Mouse (Mus musculus): Measurements from ENCODE around the gene Nup155. TPM values are rescaled to one million over a fixed set of nuclear protein-coding genes. Genes with fewer than 3 reads are reported as not detected.
"Not testable (repeated sequence)": the region's sequence is repeated elsewhere in the genome, so short reads cannot be mapped to it uniquely, and the experiment has no call there.

Gene Nup155
- polyA plus RNA-seq (2015; fragmentation: Nextera tagmentation; extraction: Ambion mirVana), result 10.9 TPM in 2 replicates

- Histone ChIP-seq H3K4me1 (peaks cover 32% of the 10 kb centered on the region), H3K4me3 (peak within 1 kb of the TSS; percentile 93), H3K9ac (peak within 1 kb of the TSS; percentile 95), H3K27ac (replicated peaks) (peak within 1 kb of the TSS; percentile 77), H3K9me3 (no peaks in the 10 kb centered on the region), H3K4me2 (peak within 1 kb of the TSS; percentile 92), H3K27me3 (replicated peaks) (no peaks in the 10 kb centered on the region), H3K36me3 (peaks cover 24% of the 10 kb centered on the region)
- peak; percentile 86 for ATAC-seq (ENCODE audit: extremely low read depth, insufficient number of reproducible peaks, low FRiP score, low TSS enrichment)
- under 1% methylated on average over 54 of the region's 54 CpGs for WGBS
Measured at GRCm38 (mm10) chr15:8108966-8109743, at the start of gene Nup155. Gene Nup155, plus strand, starts transcription at chr15:8109273.

GRCm38 (mm10) chr15:8065221-8065620, 43.9 kb upstream of the Nup155 start:
- no peak overlapping the region for H3K27ac ChIP-seq (replicated peaks)
- ATAC-seq (ENCODE audit: extremely low read depth, insufficient number of reproducible peaks, low FRiP score, low TSS enrichment), result no peak
- no peak overlapping the region for H3K9ac ChIP-seq
- H3K4me1 ChIP-seq, result no peaks in the 10 kb centered on the region
- WGBS, result 57% methylated on average over 6 of the region's 6 CpGs
- peaks cover 42% of the 10 kb centered on the region for H3K36me3 ChIP-seq
- H3K4me3 ChIP-seq, result no peak overlapping the region
- H3K9me3 ChIP-seq, result no peaks in the 10 kb centered on the region
- no peak overlapping the region for H3K4me2 ChIP-seq
- no peaks in the 10 kb centered on the region for H3K27me3 ChIP-seq (replicated peaks)

DNA sequence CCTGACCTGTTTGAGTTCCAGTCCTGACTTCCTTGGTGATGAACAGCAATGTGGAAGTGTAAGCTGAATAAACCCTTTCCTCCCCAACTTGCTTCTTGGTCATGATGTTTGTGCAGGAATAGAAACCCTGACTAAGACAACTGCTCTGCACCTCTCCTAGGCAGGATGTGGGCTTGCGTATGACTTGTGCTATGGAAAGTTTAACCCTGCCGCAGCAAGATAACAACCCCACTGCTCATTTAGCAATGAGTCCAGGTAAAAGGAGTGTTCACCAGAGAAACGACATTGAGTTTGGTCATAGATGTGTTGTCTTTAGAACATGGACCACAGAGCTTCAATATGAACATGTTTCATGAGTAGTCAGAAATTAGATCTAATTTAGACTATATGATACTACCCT, 35.9 kb upstream of the Nup155 start:
- not testable (repeated sequence) for H3K9ac ChIP-seq; H3K27ac ChIP-seq (replicated peaks); ATAC-seq (ENCODE audit: extremely low read depth, insufficient number of reproducible peaks, low FRiP score, low TSS enrichment); H3K27me3 ChIP-seq (replicated peaks); H3K4me3 ChIP-seq; H3K4me1 ChIP-seq; H3K9me3 ChIP-seq; H3K4me2 ChIP-seq
- peaks cover 69% of the 10 kb centered on the region for H3K36me3 ChIP-seq
- 93% methylated on average over 3 of the region's 3 CpGs for WGBS

DNA sequence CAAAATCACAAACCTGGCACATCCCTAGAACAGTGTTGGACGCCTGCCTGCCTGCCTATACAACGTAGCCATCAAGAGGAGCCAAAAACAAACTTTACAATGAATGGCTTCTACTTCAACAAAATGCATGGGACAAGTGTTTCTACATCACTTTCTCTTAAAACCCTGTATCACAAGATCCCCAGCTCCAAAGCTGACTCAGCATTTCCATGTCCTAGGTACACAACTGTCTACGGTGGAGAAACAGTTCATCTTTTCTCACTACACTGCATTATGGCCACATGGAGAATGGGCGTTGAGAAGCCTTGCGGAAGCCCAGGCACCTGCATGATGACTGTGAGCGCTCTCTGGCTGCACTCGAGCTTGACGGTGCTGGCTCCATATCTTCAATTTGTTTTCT, 26.9 kb upstream of the Nup155 start:
- Histone ChIP-seq H3K4me2 (no peak overlapping the region), H3K4me1 (no peaks in the 10 kb centered on the region), H3K27ac (replicated peaks) (no peak overlapping the region), H3K27me3 (replicated peaks) (no peaks in the 10 kb centered on the region), H3K9ac (no peak overlapping the region), H3K9me3 (no peaks in the 10 kb centered on the region), H3K36me3 (peaks cover 36% of the 10 kb centered on the region), H3K4me3 (no peak overlapping the region)
- ATAC-seq (ENCODE audit: extremely low read depth, insufficient number of reproducible peaks, low FRiP score, low TSS enrichment), result no peak
- 87% methylated on average over 8 of the region's 8 CpGs for WGBS

DNA sequence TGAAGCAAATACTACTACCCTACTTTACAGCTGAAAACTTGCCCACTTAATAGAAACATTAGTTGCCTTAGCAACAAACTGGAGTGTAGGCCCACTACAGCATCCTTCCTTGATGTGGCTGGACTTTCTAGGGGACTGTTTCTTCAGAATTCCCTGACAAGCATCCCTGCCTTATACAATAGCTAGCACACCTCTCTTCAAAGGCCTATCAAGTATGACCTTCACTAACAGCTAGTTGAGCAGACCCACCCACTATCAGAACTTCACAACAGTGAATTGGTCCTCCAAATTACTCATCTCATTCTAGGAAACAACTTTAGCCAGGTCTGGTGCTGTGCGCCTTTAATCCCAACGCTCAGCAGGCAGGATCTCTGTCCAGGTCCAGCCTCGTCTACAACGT, 21.8 kb upstream of the Nup155 start:
- no peaks in the 10 kb centered on the region for H3K9me3 ChIP-seq
- no peak for ATAC-seq (ENCODE audit: extremely low read depth, insufficient number of reproducible peaks, low FRiP score, low TSS enrichment)
- 87% methylated on average over 4 of the region's 4 CpGs for WGBS
- H3K4me2 ChIP-seq, result no peak overlapping the region
- H3K4me3 ChIP-seq, result no peak overlapping the region
- H3K27ac ChIP-seq (replicated peaks), result no peak overlapping the region
- no peaks in the 10 kb centered on the region for H3K4me1 ChIP-seq
- no peaks in the 10 kb centered on the region for H3K27me3 ChIP-seq (replicated peaks)
- peaks cover 30% of the 10 kb centered on the region for H3K36me3 ChIP-seq
- H3K9ac ChIP-seq, result no peak overlapping the region

DNA sequence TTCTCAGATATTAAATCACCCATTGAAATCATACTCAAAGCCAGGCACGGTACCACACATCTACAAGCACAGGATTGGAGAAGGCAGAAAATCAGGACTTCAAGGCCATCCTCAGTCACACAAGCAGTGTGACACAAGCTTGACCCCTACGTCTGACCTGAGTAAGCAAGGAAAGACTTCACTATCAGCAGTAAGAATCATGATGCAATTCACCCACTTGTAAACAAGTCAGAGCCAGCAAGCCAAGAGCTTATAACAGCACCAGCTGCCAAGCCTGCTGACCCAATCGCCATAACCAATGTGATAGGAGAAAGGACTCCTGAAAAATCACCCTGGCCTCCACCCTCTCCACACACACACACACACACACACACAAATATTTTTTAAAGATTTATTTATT, 20.4 kb upstream of the Nup155 start:
- Histone ChIP-seq H3K4me3 (no peak overlapping the region), H3K4me1 (no peaks in the 10 kb centered on the region), H3K27me3 (replicated peaks) (no peaks in the 10 kb centered on the region), H3K9me3 (no peaks in the 10 kb centered on the region), H3K4me2 (no peak overlapping the region), H3K9ac (no peak overlapping the region), H3K27ac (replicated peaks) (no peak overlapping the region), H3K36me3 (peaks cover 42% of the 10 kb centered on the region)
- WGBS, result 82% methylated on average over 3 of the region's 3 CpGs
- no peak for ATAC-seq (ENCODE audit: extremely low read depth, insufficient number of reproducible peaks, low FRiP score, low TSS enrichment)

DNA sequence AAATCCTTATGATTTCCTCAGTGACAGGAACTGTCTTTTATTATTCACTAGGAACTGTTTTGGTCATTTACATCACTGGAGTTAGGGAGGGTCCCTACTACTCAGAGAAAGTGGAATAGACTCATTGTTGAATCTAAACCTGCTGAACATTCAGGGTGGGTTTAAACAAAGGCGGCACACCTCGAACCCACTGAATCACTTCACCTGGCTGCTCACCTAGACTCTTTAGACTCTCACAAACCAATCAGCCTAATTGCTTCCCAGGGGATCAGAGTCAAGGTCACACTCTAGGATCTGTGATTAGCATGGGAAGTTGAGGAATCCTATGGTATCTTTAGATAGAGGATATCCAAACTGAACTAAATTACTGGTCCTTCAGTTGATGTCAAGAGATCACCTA, 18.4 kb upstream of the Nup155 start:
- no peaks in the 10 kb centered on the region for H3K27me3 ChIP-seq (replicated peaks)
- WGBS, result 96% methylated on average over 2 of the region's 2 CpGs
- H3K4me2 ChIP-seq, result no peak overlapping the region
- H3K27ac ChIP-seq (replicated peaks), result no peak overlapping the region
- H3K9ac ChIP-seq, result no peak overlapping the region
- no peak for ATAC-seq (ENCODE audit: extremely low read depth, insufficient number of reproducible peaks, low FRiP score, low TSS enrichment)
- H3K4me3 ChIP-seq, result no peak overlapping the region
- peaks cover 61% of the 10 kb centered on the region for H3K36me3 ChIP-seq
- H3K4me1 ChIP-seq, result no peaks in the 10 kb centered on the region
- no peaks in the 10 kb centered on the region for H3K9me3 ChIP-seq

DNA sequence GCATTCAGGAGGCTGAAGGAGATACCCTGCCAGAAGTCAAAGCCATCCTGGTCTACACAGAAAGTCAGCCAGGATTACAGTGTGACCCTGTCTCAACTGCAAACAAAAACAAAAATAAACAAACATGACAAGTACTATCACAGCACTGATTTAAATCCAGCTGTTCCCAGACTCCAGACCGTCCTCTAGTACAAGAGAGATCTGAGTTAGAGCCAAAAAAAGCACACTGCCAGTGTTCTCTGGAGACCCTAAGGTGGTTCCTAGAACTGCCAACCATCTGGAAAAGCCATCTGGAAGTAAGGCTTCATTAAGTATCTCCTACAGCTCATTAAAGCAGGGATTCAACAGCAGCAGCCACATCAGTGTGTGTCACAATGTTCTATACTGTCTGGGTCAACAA, 16.4 kb upstream of the Nup155 start:
- H3K4me1 ChIP-seq; H3K27ac ChIP-seq (replicated peaks); ATAC-seq (ENCODE audit: extremely low read depth, insufficient number of reproducible peaks, low FRiP score, low TSS enrichment); H3K27me3 ChIP-seq (replicated peaks); H3K4me2 ChIP-seq; H3K9ac ChIP-seq; H3K4me3 ChIP-seq; H3K9me3 ChIP-seq: not testable (repeated sequence)
- WGBS, result 74% methylated on average over 1 of the region's 1 CpGs
- H3K36me3 ChIP-seq, result peaks cover 72% of the 10 kb centered on the region

DNA sequence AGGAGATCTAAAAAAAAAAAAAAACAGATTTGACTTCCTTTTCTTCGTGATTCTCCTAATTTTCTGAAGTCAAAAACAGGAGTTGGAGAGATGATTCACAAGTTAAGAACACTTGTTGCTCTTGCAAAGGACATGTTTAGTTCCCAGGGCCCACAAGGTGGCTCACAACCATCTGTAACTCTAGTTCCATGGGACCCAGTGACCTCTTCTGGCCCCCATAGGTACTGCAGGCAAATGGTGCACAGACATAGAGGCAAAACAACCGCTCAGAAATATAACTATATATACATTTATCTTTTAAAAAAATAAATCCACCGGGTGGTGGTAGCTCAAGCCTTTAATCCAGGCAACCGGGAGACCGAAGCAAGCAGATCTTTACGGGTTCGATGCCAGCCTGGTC, 11.2 kb upstream of the Nup155 start:
- Histone ChIP-seq H3K36me3 (peaks cover 38% of the 10 kb centered on the region), H3K9me3 (no peaks in the 10 kb centered on the region), H3K4me1 (peaks cover 5% of the 10 kb centered on the region), H3K4me2 (peak overlapping the region; percentile 79), H3K27ac (replicated peaks) (no peak overlapping the region), H3K4me3 (peak overlapping the region; percentile 79), H3K27me3 (replicated peaks) (no peaks in the 10 kb centered on the region), H3K9ac (no peak overlapping the region)
- 25% methylated on average over 7 of the region's 7 CpGs for WGBS
- no peak for ATAC-seq (ENCODE audit: extremely low read depth, insufficient number of reproducible peaks, low FRiP score, low TSS enrichment)

DNA sequence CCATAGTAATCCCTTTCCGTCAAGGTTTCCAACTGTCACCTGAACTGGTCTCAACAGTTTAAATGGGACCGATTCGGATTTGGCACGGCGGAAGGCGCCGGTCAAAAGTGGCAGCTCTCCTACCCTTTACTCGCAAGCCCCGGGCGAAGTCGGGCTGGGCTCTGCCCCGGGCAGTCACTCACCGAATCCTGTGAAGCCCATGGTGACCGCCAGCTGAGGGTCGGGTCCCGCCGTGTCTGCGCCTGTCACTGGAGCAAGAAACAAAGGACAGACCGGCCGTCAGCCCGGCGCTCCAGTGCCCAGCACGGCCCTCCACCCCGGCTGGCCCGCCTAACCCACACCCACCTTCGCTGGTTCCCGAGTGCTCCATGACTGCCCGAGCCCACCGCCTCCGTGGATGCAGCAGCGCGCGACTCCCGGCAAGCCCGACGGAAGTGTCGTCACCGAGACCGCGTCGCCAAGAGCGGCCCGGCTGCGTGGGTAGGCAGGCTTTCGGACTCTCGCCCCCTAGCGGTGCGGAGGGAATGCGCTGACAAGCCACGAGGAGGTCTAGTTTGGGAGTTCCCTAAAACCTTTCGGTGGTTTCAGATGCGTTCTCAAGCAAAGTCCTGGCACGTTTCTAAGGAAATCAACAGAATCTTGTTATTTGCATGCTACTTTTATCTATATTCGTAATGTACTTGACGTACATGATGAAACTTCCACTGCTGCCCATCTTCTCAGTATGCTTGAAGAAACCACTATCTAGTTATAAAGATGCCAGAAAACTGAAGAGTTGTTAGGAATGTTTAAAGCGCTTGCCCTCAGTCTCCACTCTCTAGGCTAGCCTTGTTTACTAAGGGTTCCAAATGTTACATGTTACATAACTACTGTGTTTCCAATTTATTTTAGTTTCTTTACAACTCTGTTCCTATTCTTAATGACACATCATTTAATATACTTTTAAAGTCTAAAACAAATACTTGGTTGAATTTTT, 10.0 kb upstream of the Nup155 start, which contains the start of gene Wdr70:
Gene Wdr70, minus strand, starts transcription at position 436 of the 976 bp plus-strand sequence.
- ATAC-seq (ENCODE audit: extremely low read depth, insufficient number of reproducible peaks, low FRiP score, low TSS enrichment), result peak; percentile 78
- H3K27ac ChIP-seq (replicated peaks), result 0 out of 2 replicates have a peak within 1 kb of the TSS, but pooled peaks have one; percentile 1

GRCm38 (mm10) chr15:8101975-8102542, 7.0 kb upstream of the Nup155 start:
- H3K9ac ChIP-seq; H3K9me3 ChIP-seq; ATAC-seq (ENCODE audit: extremely low read depth, insufficient number of reproducible peaks, low FRiP score, low TSS enrichment); H3K36me3 ChIP-seq; H3K27me3 ChIP-seq (replicated peaks); H3K4me2 ChIP-seq; H3K27ac ChIP-seq (replicated peaks); H3K4me1 ChIP-seq; H3K4me3 ChIP-seq: not testable (repeated sequence)
- WGBS, result 84% methylated on average over 15 of the region's 15 CpGs

More for the DNA sequence above, 10.0 kb upstream of the Nup155 start, which contains the start of gene Wdr70:
- Histone ChIP-seq H3K4me2 (peak within 1 kb of the TSS; percentile 79), H3K9me3 (no peaks in the 10 kb centered on the region), H3K36me3 (peaks cover 26% of the 10 kb centered on the region), H3K27me3 (replicated peaks) (no peaks in the 10 kb centered on the region), H3K4me1 (peaks cover 5% of the 10 kb centered on the region), H3K9ac (peak within 1 kb of the TSS; percentile 92), H3K4me3 (peak within 1 kb of the TSS; percentile 79)
- 2% methylated on average over 56 of the region's 56 CpGs for WGBS

Data from heart, embryonic 13.5 days (tissue).